Mouse (Mus musculus): Measurements from ENCODE around the gene Mettl15. TPM values are rescaled to one million over a fixed set of nuclear protein-coding genes. Genes with fewer than 3 reads are reported as not detected.

Mettl15 gene
- 6.0 to 8.6 TPM (median 6.9 TPM) in 4 replicates for total RNA-seq (2023)

GRCm38 (mm10) chr2:109280600-109281340, at the start of gene Mettl15, which contains the start of gene Kif18a:
Gene Mettl15, minus strand, starts transcription at chr2:109280748.
Gene Kif18a, plus strand, starts transcription at chr2:109280738.

Other genes with a start within 250 kb of the Mettl15 start
- gene Kif18a, start within 50 bp of the Mettl15 start, total RNA-seq (2023), result 18.7 to 22.4 TPM (median 20.4 TPM) in 4 replicates

Data from B cell, adult 62 days (primary cell).